Mouse (Mus musculus) cortical plate, adult 2 months (tissue): Measurements from ENCODE around the gene S1pr2. TPM values are rescaled to one million over a fixed set of nuclear protein-coding genes. Genes with fewer than 3 reads are reported as not detected.
"Not testable (repeated sequence)": the region's sequence is repeated elsewhere in the genome, so short reads cannot be mapped to it uniquely, and the experiment has no call there.

Experiments used
- H3K27ac ChIP-seq: fragments of 200-500 bp; 2 replicates; pipeline ENCODE4 v1.5.1; 2012; ENCODE audit warnings: low read length, control low read depth, inconsistent platforms; ENCODE audit not compliant: insufficient read depth
- H3K4me1 ChIP-seq: fragments of 200-500 bp; 2 replicates; pipeline ENCODE4 v1.6.1; 2011; ENCODE audit warnings: low read length; ENCODE audit not compliant: control insufficient read depth, insufficient read depth
- H3K4me3 ChIP-seq: fragments of 200-500 bp; 2 replicates; pipeline ENCODE4 v1.5.1; 2011; ENCODE audit warnings: mild to moderate bottlenecking, low read length, control low read depth; ENCODE audit not compliant: insufficient read depth
- CTCF ChIP-seq: fragments of 200-500 bp; IDR thresholded peaks from 2 replicates; pipeline ENCODE4 v1.5.1; 2011; ENCODE audit warnings: mild to moderate bottlenecking, control low read depth, low read length; ENCODE audit not compliant: insufficient read depth; ENCODE audit errors: extremely low read depth
- POLR2A ChIP-seq: fragments of 200-500 bp; IDR thresholded peaks from 2 replicates; pipeline ENCODE4 v1.6.1; 2011; ENCODE audit warnings: mild to moderate bottlenecking, low read length, control low read depth; ENCODE audit not compliant: insufficient read depth; ENCODE audit errors: extremely low read depth
- polyA plus RNA-seq: library from polyadenylated mRNA; depleted of rRNA; stranded (reverse); fragments of >200 nt; gene quantifications from 2 replicates; pipeline ENCODE4 v1.2.3, GENCODE M21; 2012

The S1pr2 gene
- polyA plus RNA-seq, 1 experiment: 1.5 TPM

DNA sequence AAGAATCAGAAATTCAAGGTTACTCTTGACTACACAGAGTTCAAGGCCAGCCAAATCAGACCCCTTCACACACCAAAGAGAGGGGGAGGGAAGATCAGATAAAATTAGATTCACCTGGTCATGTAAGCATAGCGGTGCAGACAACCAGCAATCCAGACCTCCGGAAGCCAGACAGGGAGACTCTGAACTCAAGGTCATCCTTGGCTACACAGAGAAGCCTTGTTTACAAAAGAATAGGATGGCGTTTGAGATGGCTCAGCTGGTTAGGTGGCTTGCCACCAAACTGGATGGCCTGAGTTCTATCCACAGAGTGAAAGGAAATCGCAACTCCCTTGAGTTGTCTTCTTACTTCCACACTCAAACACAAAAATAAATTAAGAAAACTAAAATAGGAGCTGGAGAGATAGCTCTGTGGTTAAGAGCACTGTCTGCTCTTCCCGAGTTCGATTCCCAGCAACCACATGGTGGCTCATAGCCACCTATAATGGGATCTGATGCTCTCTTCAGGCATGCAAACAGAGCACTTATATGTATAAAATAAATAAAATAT, 25.1 kb upstream of the S1pr2 start:
- no peak overlapping the region for H3K27ac ChIP-seq
- no peak for TF ChIP-seq POLR2A
- TF ChIP-seq CTCF: no peak
- H3K4me3 ChIP-seq: peak overlapping the region; percentile 80; the same call in 1 of the 2 replicates
- no peaks in the 10 kb centered on the region; the same call in 1 of the 2 replicates for H3K4me1 ChIP-seq

DNA sequence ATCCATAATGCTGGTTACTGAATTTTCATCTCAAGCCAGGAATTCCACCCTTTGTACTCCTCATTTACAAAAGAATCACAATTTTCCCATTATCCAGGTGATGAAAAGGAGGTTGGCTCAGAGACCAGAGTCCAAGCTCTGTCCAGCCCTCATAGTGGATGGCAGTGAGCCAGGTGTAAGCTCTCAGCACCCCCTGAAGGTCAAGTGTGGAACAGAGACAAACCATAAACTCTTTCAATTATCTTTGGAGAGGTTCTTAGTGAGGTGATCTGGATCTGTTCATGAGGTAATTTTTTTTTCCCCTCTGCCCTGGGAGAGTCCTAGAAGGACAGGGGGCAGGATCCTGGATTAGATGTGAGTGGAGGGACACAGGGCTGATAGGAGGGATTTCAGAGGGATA, 24.2 kb upstream of the S1pr2 start:
- Histone ChIP-seq H3K4me3 (no peak overlapping the region), H3K27ac (no peak overlapping the region), H3K4me1 (no peaks in the 10 kb centered on the region; the same call in 1 of the 2 replicates)
- TF ChIP-seq CTCF (no peak), POLR2A (no peak)

GRCm38 (mm10) chr9:20998337-20998736, 21.8 kb upstream of the S1pr2 start:
- H3K4me3 ChIP-seq, H3K27ac ChIP-seq, H3K4me1 ChIP-seq: not testable (repeated sequence)
- TF ChIP-seq CTCF: 0 out of 2 replicates have a peak, but pooled peaks have one; percentile 6

- H3K4me1 ChIP-seq: no peaks in the 10 kb centered on the region
- no peak overlapping the region for H3K27ac ChIP-seq
- no peak overlapping the region for H3K4me3 ChIP-seq
- TF ChIP-seq POLR2A (no peak), CTCF (no peak)
Measured at GRCm38 (mm10) chr9:20997065-20997464, 20.5 kb upstream of the S1pr2 start.

DNA sequence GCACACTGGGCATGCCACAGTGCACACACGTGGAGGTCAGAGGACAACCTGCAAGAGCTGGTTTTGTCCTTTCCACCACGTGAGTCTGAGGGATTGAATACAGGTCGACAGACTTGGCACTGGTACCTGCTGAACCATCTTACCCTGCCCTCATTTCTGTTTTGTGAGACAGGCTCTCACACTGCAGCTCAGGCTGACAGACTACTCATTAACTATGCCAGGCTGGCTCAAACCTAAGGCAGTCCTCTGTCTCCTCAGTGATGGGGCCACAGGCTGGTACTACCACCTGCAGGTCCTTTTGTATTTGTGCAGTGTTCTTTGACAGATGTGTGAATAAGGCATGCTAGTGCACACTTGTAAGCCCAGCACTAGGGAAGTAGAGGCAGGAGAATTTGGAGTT, 18.5 kb upstream of the S1pr2 start:
- no peaks in the 10 kb centered on the region for H3K4me1 ChIP-seq
- no peak overlapping the region for H3K27ac ChIP-seq
- TF ChIP-seq CTCF (no peak), POLR2A (no peak)
- no peak overlapping the region for H3K4me3 ChIP-seq

DNA sequence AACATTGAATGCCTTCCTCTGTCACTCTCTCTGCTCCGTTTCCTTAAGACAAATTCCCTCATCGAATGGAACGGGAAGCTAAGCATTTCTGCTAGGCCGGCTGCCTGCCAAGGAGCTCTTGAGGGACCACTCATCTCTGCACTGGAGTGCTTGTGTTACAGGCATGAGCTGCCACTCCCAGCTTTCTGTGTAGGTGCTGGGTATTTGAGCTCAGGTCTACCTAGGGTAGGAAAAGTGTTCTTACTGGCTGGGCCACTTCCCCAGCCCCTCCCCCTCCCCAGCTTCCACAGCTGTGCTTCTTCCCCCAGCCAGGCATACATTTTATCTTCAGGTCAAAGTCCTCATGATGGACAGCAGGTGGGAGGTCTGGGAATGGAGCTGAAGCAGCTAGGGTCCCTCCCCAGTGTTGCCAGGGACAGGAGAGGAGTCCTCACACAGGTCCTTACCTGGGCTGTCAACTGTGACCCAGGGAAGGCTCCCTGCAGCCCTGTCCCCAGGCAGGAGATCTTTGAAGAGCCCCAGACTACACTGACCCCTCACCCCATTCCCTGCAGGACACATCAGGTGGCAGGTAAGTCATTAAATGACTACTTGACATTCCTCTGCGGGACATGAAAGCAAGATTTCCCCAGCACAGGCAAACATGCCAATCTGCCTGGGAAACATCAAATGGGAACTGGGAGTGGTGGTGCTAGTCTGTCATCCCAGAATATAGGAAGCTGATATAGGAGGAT, 16.8 kb upstream of the S1pr2 start:
- Histone ChIP-seq H3K4me3 (no peak overlapping the region), H3K4me1 (no peaks in the 10 kb centered on the region), H3K27ac (no peak overlapping the region)
- TF ChIP-seq CTCF: no peak
- TF ChIP-seq POLR2A: no peak

GRCm38 (mm10) chr9:20991587-20991986, 15.0 kb upstream of the S1pr2 start:
- TF ChIP-seq CTCF: no peak
- no peak for TF ChIP-seq POLR2A
- Histone ChIP-seq H3K4me3 (no peak overlapping the region), H3K4me1 (no peaks in the 10 kb centered on the region), H3K27ac (no peak overlapping the region)

- no peaks in the 10 kb centered on the region for H3K4me1 ChIP-seq
- no peak overlapping the region for H3K4me3 ChIP-seq
- no peak overlapping the region for H3K27ac ChIP-seq
- TF ChIP-seq CTCF (no peak), POLR2A (no peak)
Measured at GRCm38 (mm10) chr9:20990861-20991260, 14.3 kb upstream of the S1pr2 start.

- TF ChIP-seq CTCF (no peak), POLR2A (no peak)
- Histone ChIP-seq H3K27ac (no peak overlapping the region), H3K4me3 (no peak overlapping the region), H3K4me1 (no peaks in the 10 kb centered on the region)
Measured at GRCm38 (mm10) chr9:20987953-20988352, 11.4 kb upstream of the S1pr2 start.

GRCm38 (mm10) chr9:20986952-20987686, 10.5 kb upstream of the S1pr2 start:
- no peak overlapping the region for H3K27ac ChIP-seq
- H3K4me1 ChIP-seq: no peaks in the 10 kb centered on the region
- TF ChIP-seq CTCF (no peak), POLR2A (no peak)
- no peak overlapping the region for H3K4me3 ChIP-seq
